Mouse (Mus musculus) spleen, embryonic (tissue): ENCODE measurements around the gene Gm6502.
"Not testable (repeated sequence)": the region's sequence is repeated elsewhere in the genome, so short reads cannot be mapped to it uniquely, and the experiment has no call there.

Experiments
- CTCF ChIA-PET: fragments of 350-600 bp; sonication (Branson Sonifier 250); formaldehyde crosslinking; loops from one replicate; lab custom pipeline; 2022; lab: Charles Lee

Gene Gm6502

GRCm38 (mm10) chr5:94314135-94314534, at the start of gene Gm6502:
Gm6502 (plus strand) TSS chr5:94314435.
- CTCF ChIA-PET = not testable (repeated sequence)

- CTCF ChIA-PET = not testable (repeated sequence)
Observed at GRCm38 (mm10) chr5:94306696-94307095, 7.5 kb upstream of the Gm6502 start, which contains the start of gene A430089I19Rik. A430089I19Rik (minus strand) TSS chr5:94306796.

GRCm38 (mm10) chr5:94339449-94339848, 25.2 kb downstream of the Gm6502 start, which contains the start of gene AA792892:
AA792892 (plus strand) TSS chr5:94339749.
- CTCF ChIA-PET = not testable (repeated sequence)
